Mouse (Mus musculus): Measurements from ENCODE around the gene Armc6. TPM values are rescaled to one million over a fixed set of nuclear protein-coding genes. Genes with fewer than 3 reads are reported as not detected.

Gene Armc6
- polyA plus RNA-seq, 1 experiment from 2014 or later, result 30.8 TPM

- Histone ChIP-seq H3K36me3 (replicated peaks) (peaks cover 43% of the 10 kb centered on the region), H3K4me1 (peaks cover 18% of the 10 kb centered on the region), H3K4me3 (no peak overlapping the region), H3K27me3 (replicated peaks; ENCODE audit: low read depth, poor library complexity, severe bottlenecking) (no peaks in the 10 kb centered on the region), H3K9me3 (no peaks in the 10 kb centered on the region), H3K27ac (replicated peaks) (no peak overlapping the region)
- DNase-seq (ENCODE audit: low spot score), result no peak
- WGBS, result 87% methylated on average over 3 of the region's 3 CpGs
These were observed 33.4 kb upstream of the Armc6 start for GRCm38 (mm10) chr8:70267674-70268073.

GRCm38 (mm10) chr8:70259043-70259442 lies 24.8 kb upstream of the Armc6 start:
- no peaks in the 10 kb centered on the region for H3K27me3 ChIP-seq (replicated peaks; ENCODE audit: low read depth, poor library complexity, severe bottlenecking)
- 93% methylated on average over 2 of the region's 2 CpGs for WGBS
- H3K9me3 ChIP-seq, result no peaks in the 10 kb centered on the region
- no peak overlapping the region for H3K4me3 ChIP-seq
- H3K27ac ChIP-seq (replicated peaks), result no peak overlapping the region
- no peaks in the 10 kb centered on the region for H3K4me1 ChIP-seq
- DNase-seq (ENCODE audit: low spot score), result no peak
- H3K36me3 ChIP-seq (replicated peaks), result peaks cover 100% of the 10 kb centered on the region

- no peak overlapping the region for H3K4me3 ChIP-seq
- no peaks in the 10 kb centered on the region for H3K4me1 ChIP-seq
- no peaks in the 10 kb centered on the region for H3K27me3 ChIP-seq (replicated peaks; ENCODE audit: low read depth, poor library complexity, severe bottlenecking)
- no peaks in the 10 kb centered on the region for H3K9me3 ChIP-seq
- peaks cover 100% of the 10 kb centered on the region for H3K36me3 ChIP-seq (replicated peaks)
- WGBS, result 97% methylated on average over 5 of the region's 5 CpGs
- H3K27ac ChIP-seq (replicated peaks), result no peak overlapping the region
- no peak for DNase-seq (ENCODE audit: low spot score)
These were observed 24.3 kb upstream of the Armc6 start for GRCm38 (mm10) chr8:70258600-70258999.

GRCm38 (mm10) chr8:70257456-70257855 lies 23.2 kb upstream of the Armc6 start:
- no peak for DNase-seq (ENCODE audit: low spot score)
- WGBS, result 85% methylated on average over 3 of the region's 3 CpGs
- Histone ChIP-seq H3K36me3 (replicated peaks) (peaks cover 100% of the 10 kb centered on the region), H3K4me3 (no peak overlapping the region), H3K4me1 (no peaks in the 10 kb centered on the region), H3K27ac (replicated peaks) (no peak overlapping the region), H3K9me3 (no peaks in the 10 kb centered on the region), H3K27me3 (replicated peaks; ENCODE audit: low read depth, poor library complexity, severe bottlenecking) (no peaks in the 10 kb centered on the region)

GRCm38 (mm10) chr8:70254628-70255027 lies 20.4 kb upstream of the Armc6 start:
- no peaks in the 10 kb centered on the region for H3K9me3 ChIP-seq

GRCm38 (mm10) chr8:70247841-70248240 lies 13.6 kb upstream of the Armc6 start:
- Histone ChIP-seq H3K4me1 (no peaks in the 10 kb centered on the region), H3K27ac (replicated peaks) (no peak overlapping the region), H3K4me3 (no peak overlapping the region), H3K9me3 (no peaks in the 10 kb centered on the region), H3K27me3 (replicated peaks; ENCODE audit: low read depth, poor library complexity, severe bottlenecking) (no peaks in the 10 kb centered on the region), H3K36me3 (replicated peaks) (peaks cover 99% of the 10 kb centered on the region)
- DNase-seq (ENCODE audit: low spot score), result no peak
- 98% methylated on average over 3 of the region's 3 CpGs for WGBS

More at GRCm38 (mm10) chr8:70254628-70255027, 20.4 kb upstream of the Armc6 start:
- Histone ChIP-seq H3K27ac (replicated peaks) (no peak overlapping the region), H3K4me1 (no peaks in the 10 kb centered on the region), H3K27me3 (replicated peaks; ENCODE audit: low read depth, poor library complexity, severe bottlenecking) (no peaks in the 10 kb centered on the region), H3K36me3 (replicated peaks) (peaks cover 100% of the 10 kb centered on the region), H3K4me3 (no peak overlapping the region)
- no peak for DNase-seq (ENCODE audit: low spot score)
- 88% methylated on average over 1 of the region's 1 CpGs for WGBS

- Histone ChIP-seq H3K27me3 (replicated peaks; ENCODE audit: low read depth, poor library complexity, severe bottlenecking) (no peaks in the 10 kb centered on the region), H3K4me3 (no peak overlapping the region), H3K36me3 (replicated peaks) (peaks cover 99% of the 10 kb centered on the region), H3K9me3 (no peaks in the 10 kb centered on the region), H3K27ac (replicated peaks) (no peak overlapping the region), H3K4me1 (no peaks in the 10 kb centered on the region)
- 93% methylated on average over 6 of the region's 6 CpGs for WGBS
- DNase-seq (ENCODE audit: low spot score), result no peak
These were observed 12.4 kb upstream of the Armc6 start for GRCm38 (mm10) chr8:70246622-70247021.

GRCm38 (mm10) chr8:70240642-70241041 lies 6.4 kb upstream of the Armc6 start:
- 81% methylated on average over 5 of the region's 5 CpGs for WGBS
- Histone ChIP-seq H3K4me1 (peaks cover 6% of the 10 kb centered on the region), H3K9me3 (no peaks in the 10 kb centered on the region), H3K4me3 (no peak overlapping the region), H3K27ac (replicated peaks) (no peak overlapping the region), H3K27me3 (replicated peaks; ENCODE audit: low read depth, poor library complexity, severe bottlenecking) (no peaks in the 10 kb centered on the region), H3K36me3 (replicated peaks) (peaks cover 95% of the 10 kb centered on the region)
- no peak for DNase-seq (ENCODE audit: low spot score)

- Histone ChIP-seq H3K9me3 (no peaks in the 10 kb centered on the region), H3K27me3 (replicated peaks; ENCODE audit: low read depth, poor library complexity, severe bottlenecking) (no peaks in the 10 kb centered on the region), H3K36me3 (replicated peaks) (peaks cover 68% of the 10 kb centered on the region), H3K4me1 (peaks cover 21% of the 10 kb centered on the region), H3K27ac (replicated peaks) (no peak overlapping the region), H3K4me3 (no peak overlapping the region)
- WGBS, result 88% methylated on average over 2 of the region's 2 CpGs
- no peak for DNase-seq (ENCODE audit: low spot score)
These were observed 3.6 kb upstream of the Armc6 start for GRCm38 (mm10) chr8:70237842-70238241.

GRCm38 (mm10) chr8:70234781-70235128 lies 489 bp upstream of the Armc6 start:
- Histone ChIP-seq H3K4me1 (peaks cover 21% of the 10 kb centered on the region), H3K27me3 (replicated peaks; ENCODE audit: low read depth, poor library complexity, severe bottlenecking) (no peaks in the 10 kb centered on the region), H3K27ac (replicated peaks) (peak overlapping the region; percentile 93), H3K9me3 (no peaks in the 10 kb centered on the region), H3K36me3 (replicated peaks) (peaks cover 53% of the 10 kb centered on the region), H3K4me3 (peak overlapping the region; percentile 92)
- DNase-seq (ENCODE audit: low spot score), result no peak
- WGBS, result under 1% methylated on average over 15 of the region's 15 CpGs

GRCm38 (mm10) chr8:70233606-70234005 lies 660 bp downstream of the Armc6 start:
- no peak for DNase-seq (ENCODE audit: low spot score)
- Histone ChIP-seq H3K4me3 (peak overlapping the region; percentile 92), H3K36me3 (replicated peaks) (peaks cover 53% of the 10 kb centered on the region), H3K9me3 (no peaks in the 10 kb centered on the region), H3K4me1 (peaks cover 21% of the 10 kb centered on the region), H3K27me3 (replicated peaks; ENCODE audit: low read depth, poor library complexity, severe bottlenecking) (no peaks in the 10 kb centered on the region), H3K27ac (replicated peaks) (peak overlapping the region; percentile 93)
- 7% methylated on average over 13 of the region's 13 CpGs for WGBS

- Histone ChIP-seq H3K9me3 (no peaks in the 10 kb centered on the region), H3K27ac (replicated peaks) (no peak overlapping the region), H3K4me3 (no peak overlapping the region), H3K4me1 (peaks cover 20% of the 10 kb centered on the region), H3K36me3 (replicated peaks) (peaks cover 40% of the 10 kb centered on the region), H3K27me3 (replicated peaks; ENCODE audit: low read depth, poor library complexity, severe bottlenecking) (no peaks in the 10 kb centered on the region)
- no peak for DNase-seq (ENCODE audit: low spot score)
- WGBS, result 91% methylated on average over 9 of the region's 9 CpGs
These were observed 3.4 kb downstream of the Armc6 start for GRCm38 (mm10) chr8:70230837-70231236.

- Histone ChIP-seq H3K36me3 (replicated peaks) (peaks cover 68% of the 10 kb centered on the region), H3K4me3 (no peak overlapping the region), H3K4me1 (peaks cover 3% of the 10 kb centered on the region), H3K27ac (replicated peaks) (no peak overlapping the region), H3K27me3 (replicated peaks; ENCODE audit: low read depth, poor library complexity, severe bottlenecking) (no peaks in the 10 kb centered on the region), H3K9me3 (no peaks in the 10 kb centered on the region)
- WGBS, result 41% methylated on average over 4 of the region's 4 CpGs
- no peak for DNase-seq (ENCODE audit: low spot score)
These were observed 6.3 kb downstream of the Armc6 start for GRCm38 (mm10) chr8:70227997-70228396.

GRCm38 (mm10) chr8:70223341-70223740 lies 10.9 kb downstream of the Armc6 start:
- peaks cover 56% of the 10 kb centered on the region for H3K36me3 ChIP-seq (replicated peaks)
- peaks cover 12% of the 10 kb centered on the region for H3K4me1 ChIP-seq
- H3K27me3 ChIP-seq (replicated peaks; ENCODE audit: low read depth, poor library complexity, severe bottlenecking), result no peaks in the 10 kb centered on the region; the same call in 1 of the 2 replicates
- 56% methylated on average over 6 of the region's 6 CpGs for WGBS
- H3K9me3 ChIP-seq, result no peaks in the 10 kb centered on the region
- peak; percentile 45 for DNase-seq (ENCODE audit: low spot score)
- no peak overlapping the region for H3K4me3 ChIP-seq
- H3K27ac ChIP-seq (replicated peaks), result no peak overlapping the region
